Mouse (Mus musculus): ENCODE measurements around the gene Gata5.

Gene Gata5

GRCm38 (mm10) chr2:180307680-180308079 lies 26.8 kb downstream of the Gata5 start:
- no peak for DNase-seq (ENCODE audit: low spot score in 2 of 2)

- DNase-seq (ENCODE audit: low spot score in 2 of 2), result no peak
These were observed 27.9 kb downstream of the Gata5 start for GRCm38 (mm10) chr2:180306423-180307168.

GRCm38 (mm10) chr2:180306009-180306408 lies 28.5 kb downstream of the Gata5 start:
- no peak for DNase-seq (ENCODE audit: low spot score in 2 of 2)

GRCm38 (mm10) chr2:180305490-180305889 lies 29.0 kb downstream of the Gata5 start:
- DNase-seq (ENCODE audit: low spot score in 2 of 2), result no peak

GRCm38 (mm10) chr2:180304554-180304953 lies 29.9 kb downstream of the Gata5 start:
- DNase-seq (ENCODE audit: low spot score in 2 of 2), result no peak

GRCm38 (mm10) chr2:180303468-180303867 lies 31.0 kb downstream of the Gata5 start:
- DNase-seq (ENCODE audit: low spot score in 2 of 2), result no peak

- DNase-seq (ENCODE audit: low spot score in 2 of 2), result no peak
These were observed 32.3 kb downstream of the Gata5 start for GRCm38 (mm10) chr2:180302201-180302600.

- DNase-seq (ENCODE audit: low spot score in 2 of 2), result no peak
These were observed 33.7 kb downstream of the Gata5 start for GRCm38 (mm10) chr2:180300771-180301170.

- DNase-seq (ENCODE audit: low spot score in 2 of 2), result no peak
These were observed 34.2 kb downstream of the Gata5 start for GRCm38 (mm10) chr2:180300252-180300651.

GRCm38 (mm10) chr2:180292906-180293305 lies 41.6 kb downstream of the Gata5 start:
- DNase-seq (ENCODE audit: low spot score in 2 of 2), result no peak

GRCm38 (mm10) chr2:180292026-180292425 lies 42.5 kb downstream of the Gata5 start:
- no peak for DNase-seq (ENCODE audit: low spot score in 2 of 2)

GRCm38 (mm10) chr2:180291566-180291965 lies 42.9 kb downstream of the Gata5 start:
- no peak for DNase-seq (ENCODE audit: low spot score in 2 of 2)

- DNase-seq (ENCODE audit: low spot score in 2 of 2), result no peak
These were observed 44.0 kb downstream of the Gata5 start for GRCm38 (mm10) chr2:180290503-180290902.

- DNase-seq (ENCODE audit: low spot score in 2 of 2), result no peak
These were observed 44.9 kb downstream of the Gata5 start, which contains the start of gene Rbbp8nl for GRCm38 (mm10) chr2:180289440-180290108. Gene Rbbp8nl, minus strand, starts transcription at chr2:180289879.

- no peak for DNase-seq (ENCODE audit: low spot score in 2 of 2)
These were observed 45.5 kb downstream of the Gata5 start for GRCm38 (mm10) chr2:180288966-180289365.

- DNase-seq (ENCODE audit: low spot score in 2 of 2), result no peak
These were observed 55.2 kb downstream of the Gata5 start for GRCm38 (mm10) chr2:180279321-180279720.

GRCm38 (mm10) chr2:180277773-180278320 lies 56.7 kb downstream of the Gata5 start:
- DNase-seq (ENCODE audit: low spot score in 2 of 2), result no peak

- DNase-seq (ENCODE audit: low spot score in 2 of 2), result no peak
These were observed 57.6 kb downstream of the Gata5 start for GRCm38 (mm10) chr2:180276851-180277259.

GRCm38 (mm10) chr2:180276385-180276784 lies 58.1 kb downstream of the Gata5 start:
- DNase-seq (ENCODE audit: low spot score in 2 of 2), result no peak

GRCm38 (mm10) chr2:180275836-180276235 lies 58.7 kb downstream of the Gata5 start:
- DNase-seq (ENCODE audit: low spot score in 2 of 2), result no peak
